Mouse (Mus musculus): Measurements from ENCODE around the gene Kcns1.

DNA sequence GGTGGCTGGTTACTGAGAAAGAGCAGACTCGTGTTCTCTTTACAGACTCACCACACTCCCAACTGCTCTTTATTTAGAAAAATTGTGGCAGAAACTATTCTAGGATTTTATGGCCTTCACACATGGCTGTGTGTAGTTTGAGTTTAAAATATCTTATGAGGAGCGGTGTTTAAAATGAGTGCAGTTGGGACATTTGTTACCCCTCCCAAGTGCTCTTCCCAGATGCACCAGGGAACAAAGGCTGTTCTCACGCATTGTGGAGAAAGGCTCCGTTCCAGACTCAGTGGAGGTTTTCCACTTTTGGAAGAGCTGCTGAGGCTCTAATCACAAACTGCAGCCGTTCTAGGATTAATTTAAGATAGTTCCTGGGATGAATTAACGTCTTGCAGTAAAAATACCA is 33.2 kb downstream of the Kcns1 start:
- TF ChIP-seq CTCF (IDR thresholded peaks at IDR 0.05; ENCODE audit: low read depth) (no peak), EP300 (IDR thresholded peaks at IDR 0.05; ENCODE audit: low read depth) (no peak)
